Mouse (Mus musculus): ENCODE results near the gene Krtap12-1. TPM values are rescaled to one million over a fixed set of nuclear protein-coding genes. Genes with fewer than 3 reads are reported as not detected.

Gene Krtap12-1
- total and polyA plus RNA-seq, 3 experiments, result not detected

Other genes starting within 250 kb of the Krtap12-1 start
Only the 30 nearest of the 31 such genes appear.
- 54.9 and 70.6 TPM in 2 replicates for gene Fam207a, start 204.8 kb upstream of the Krtap12-1 start, total RNA-seq (2012; rRNA removed)
- 10 to 100 TPM in 1 of 2 experiments, not detected in 1; 74.0 TPM for gene Fam207a, start 204.8 kb upstream of the Krtap12-1 start, polyA plus RNA-seq (2012; ENCODE audit: insufficient read depth in 1 of 2, insufficient read length in 2 of 2, low read depth in 1 of 2, low replicate concordance in 2 of 2, missing spikeins in 1 of 2)
- gene Itgb2, start 190.3 kb upstream of the Krtap12-1 start, total RNA-seq (2012; rRNA removed), result 36.7 and 36.9 TPM in 2 replicates
- gene Itgb2, start 190.3 kb upstream of the Krtap12-1 start, polyA plus RNA-seq (2012; ENCODE audit: insufficient read depth in 1 of 2, insufficient read length in 2 of 2, low read depth in 1 of 2, low replicate concordance in 2 of 2, missing spikeins in 1 of 2), result 10 to 100 TPM in 1 of 2 experiments, not detected in 1; 45.8 TPM
- gene Pttg1ip, start 138.9 kb upstream of the Krtap12-1 start, total RNA-seq (2012; rRNA removed), result 41.1 and 50.4 TPM in 2 replicates
- gene Pttg1ip, start 138.9 kb upstream of the Krtap12-1 start, polyA plus RNA-seq (2012; ENCODE audit: insufficient read depth in 1 of 2, insufficient read length in 2 of 2, low read depth in 1 of 2, low replicate concordance in 2 of 2, missing spikeins in 1 of 2), result 10 to 100 TPM in 1 of 2 experiments, not detected in 1; 53.1 TPM
- gene Sumo3, start 114.5 kb upstream of the Krtap12-1 start, total RNA-seq (2012; rRNA removed), result 145 and 151 TPM in 2 replicates
- gene Sumo3, start 114.5 kb upstream of the Krtap12-1 start, polyA plus RNA-seq (2012; ENCODE audit: insufficient read depth in 1 of 2, insufficient read length in 2 of 2, low read depth in 1 of 2, low replicate concordance in 2 of 2, missing spikeins in 1 of 2), result 100 to 1,000 TPM in 1 of 2 experiments, not detected in 1; 342 TPM
- gene Gm49325, start 114.4 kb upstream of the Krtap12-1 start, total RNA-seq (2012; rRNA removed), result 3.5 and 3.7 TPM in 2 replicates
- gene Gm49325, start 114.4 kb upstream of the Krtap12-1 start, polyA plus RNA-seq (2012; ENCODE audit: insufficient read depth in 1 of 2, insufficient read length in 2 of 2, low read depth in 1 of 2, low replicate concordance in 2 of 2, missing spikeins in 1 of 2), result 1 to 10 TPM in 1 of 2 experiments, not detected in 1; 1.0 TPM
- 55.2 and 62.4 TPM in 2 replicates for gene Ube2g2, start 98.3 kb upstream of the Krtap12-1 start, total RNA-seq (2012; rRNA removed)
- gene Ube2g2, start 98.3 kb upstream of the Krtap12-1 start, polyA plus RNA-seq (2012; ENCODE audit: insufficient read depth in 1 of 2, insufficient read length in 2 of 2, low read depth in 1 of 2, low replicate concordance in 2 of 2, missing spikeins in 1 of 2), result 100 to 1,000 TPM in 1 of 2 experiments, not detected in 1; 112 TPM
- 1.2 and 1.8 TPM in 2 replicates for gene Tspear, start 34.0 kb upstream of the Krtap12-1 start, total RNA-seq (2012; rRNA removed)
- gene Tspear, start 34.0 kb upstream of the Krtap12-1 start, polyA plus RNA-seq (2012; ENCODE audit: insufficient read depth in 1 of 2, insufficient read length in 2 of 2, low read depth in 1 of 2, low replicate concordance in 2 of 2, missing spikeins in 1 of 2), result 1 to 10 TPM in 1 of 2 experiments, not detected in 1; 3.8 TPM
- gene Gm19402, start 29.8 kb upstream of the Krtap12-1 start, total RNA-seq (2012; rRNA removed), result not detected in 2 replicates
- gene Gm19402, start 29.8 kb upstream of the Krtap12-1 start, polyA plus RNA-seq (2012; ENCODE audit: insufficient read depth in 1 of 2, insufficient read length in 2 of 2, low read depth in 1 of 2, low replicate concordance in 2 of 2, missing spikeins in 1 of 2), result not detected
- gene Gm9508, start 23.4 kb upstream of the Krtap12-1 start, total RNA-seq (2012; rRNA removed), result not detected in 2 replicates
- gene Gm9508, start 23.4 kb upstream of the Krtap12-1 start, polyA plus RNA-seq (2012; ENCODE audit: insufficient read depth in 1 of 2, insufficient read length in 2 of 2, low read depth in 1 of 2, low replicate concordance in 2 of 2, missing spikeins in 1 of 2), result not detected
- gene Gm10272, start 14.0 kb upstream of the Krtap12-1 start, total RNA-seq (2012; rRNA removed), result not detected in 2 replicates
- gene Gm10272, start 14.0 kb upstream of the Krtap12-1 start, polyA plus RNA-seq (2012; ENCODE audit: insufficient read depth in 1 of 2, insufficient read length in 2 of 2, low read depth in 1 of 2, low replicate concordance in 2 of 2, missing spikeins in 1 of 2), result not detected
- gene Gm10024, start 9.1 kb upstream of the Krtap12-1 start, total RNA-seq (2012; rRNA removed), result not detected in 2 replicates
- gene Gm10024, start 9.1 kb upstream of the Krtap12-1 start, polyA plus RNA-seq (2012; ENCODE audit: insufficient read depth in 1 of 2, insufficient read length in 2 of 2, low read depth in 1 of 2, low replicate concordance in 2 of 2, missing spikeins in 1 of 2), result not detected
- gene Gm10142, start 4.8 kb upstream of the Krtap12-1 start, total RNA-seq (2012; rRNA removed), result not detected in 2 replicates
- gene Gm10142, start 4.8 kb upstream of the Krtap12-1 start, polyA plus RNA-seq (2012; ENCODE audit: insufficient read depth in 1 of 2, insufficient read length in 2 of 2, low read depth in 1 of 2, low replicate concordance in 2 of 2, missing spikeins in 1 of 2), result not detected
- not detected in 2 replicates for gene Gm10100, start 5.9 kb downstream of the Krtap12-1 start, total RNA-seq (2012; rRNA removed)
- gene Gm10100, start 5.9 kb downstream of the Krtap12-1 start, polyA plus RNA-seq (2012; ENCODE audit: insufficient read depth in 1 of 2, insufficient read length in 2 of 2, low read depth in 1 of 2, low replicate concordance in 2 of 2, missing spikeins in 1 of 2), result not detected
- not detected in 2 replicates for gene Gm18596, start 22.0 kb downstream of the Krtap12-1 start, total RNA-seq (2012; rRNA removed)
- gene Gm18596, start 22.0 kb downstream of the Krtap12-1 start, polyA plus RNA-seq (2012; ENCODE audit: insufficient read depth in 1 of 2, insufficient read length in 2 of 2, low read depth in 1 of 2, low replicate concordance in 2 of 2, missing spikeins in 1 of 2), result not detected
- not detected in 2 replicates for gene Gm9736, start 30.8 kb downstream of the Krtap12-1 start, total RNA-seq (2012; rRNA removed)
- not detected for gene Gm9736, start 30.8 kb downstream of the Krtap12-1 start, polyA plus RNA-seq (2012; ENCODE audit: insufficient read depth in 1 of 2, insufficient read length in 2 of 2, low read depth in 1 of 2, low replicate concordance in 2 of 2, missing spikeins in 1 of 2)
- not detected in 2 replicates for gene Gm3233, start 39.1 kb downstream of the Krtap12-1 start, total RNA-seq (2012; rRNA removed)
- not detected for gene Gm3233, start 39.1 kb downstream of the Krtap12-1 start, polyA plus RNA-seq (2012; ENCODE audit: insufficient read depth in 1 of 2, insufficient read length in 2 of 2, low read depth in 1 of 2, low replicate concordance in 2 of 2, missing spikeins in 1 of 2)
- gene Gm3238, start 50.7 kb downstream of the Krtap12-1 start, total RNA-seq (2012; rRNA removed), result not detected in 2 replicates
- gene Gm3238, start 50.7 kb downstream of the Krtap12-1 start, polyA plus RNA-seq (2012; ENCODE audit: insufficient read depth in 1 of 2, insufficient read length in 2 of 2, low read depth in 1 of 2, low replicate concordance in 2 of 2, missing spikeins in 1 of 2), result not detected
- not detected in 2 replicates for gene Gm7138, start 56.3 kb downstream of the Krtap12-1 start, total RNA-seq (2012; rRNA removed)
- not detected for gene Gm7138, start 56.3 kb downstream of the Krtap12-1 start, polyA plus RNA-seq (2012; ENCODE audit: insufficient read depth in 1 of 2, insufficient read length in 2 of 2, low read depth in 1 of 2, low replicate concordance in 2 of 2, missing spikeins in 1 of 2)
- gene Gm3250, start 61.9 kb downstream of the Krtap12-1 start, total RNA-seq (2012; rRNA removed), result not detected in 2 replicates
- not detected for gene Gm3250, start 61.9 kb downstream of the Krtap12-1 start, polyA plus RNA-seq (2012; ENCODE audit: insufficient read depth in 1 of 2, insufficient read length in 2 of 2, low read depth in 1 of 2, low replicate concordance in 2 of 2, missing spikeins in 1 of 2)
- gene Gm7137, start 67.6 kb downstream of the Krtap12-1 start, total RNA-seq (2012; rRNA removed), result not detected in 2 replicates
- not detected for gene Gm7137, start 67.6 kb downstream of the Krtap12-1 start, polyA plus RNA-seq (2012; ENCODE audit: insufficient read depth in 1 of 2, insufficient read length in 2 of 2, low read depth in 1 of 2, low replicate concordance in 2 of 2, missing spikeins in 1 of 2)
- not detected in 2 replicates for gene Gm9639, start 74.5 kb downstream of the Krtap12-1 start, total RNA-seq (2012; rRNA removed)
- not detected for gene Gm9639, start 74.5 kb downstream of the Krtap12-1 start, polyA plus RNA-seq (2012; ENCODE audit: insufficient read depth in 1 of 2, insufficient read length in 2 of 2, low read depth in 1 of 2, low replicate concordance in 2 of 2, missing spikeins in 1 of 2)
- gene Gm19668, start 78.5 kb downstream of the Krtap12-1 start, total RNA-seq (2012; rRNA removed), result not detected in 2 replicates
- gene Gm19668, start 78.5 kb downstream of the Krtap12-1 start, polyA plus RNA-seq (2012; ENCODE audit: insufficient read depth in 1 of 2, insufficient read length in 2 of 2, low read depth in 1 of 2, low replicate concordance in 2 of 2, missing spikeins in 1 of 2), result not detected
- not detected in 2 replicates for gene Gm9507, start 91.2 kb downstream of the Krtap12-1 start, total RNA-seq (2012; rRNA removed)
- not detected for gene Gm9507, start 91.2 kb downstream of the Krtap12-1 start, polyA plus RNA-seq (2012; ENCODE audit: insufficient read depth in 1 of 2, insufficient read length in 2 of 2, low read depth in 1 of 2, low replicate concordance in 2 of 2, missing spikeins in 1 of 2)
- gene Gm2696, start 94.1 kb downstream of the Krtap12-1 start, total RNA-seq (2012; rRNA removed), result not detected in 2 replicates
- gene Gm2696, start 94.1 kb downstream of the Krtap12-1 start, polyA plus RNA-seq (2012; ENCODE audit: insufficient read depth in 1 of 2, insufficient read length in 2 of 2, low read depth in 1 of 2, low replicate concordance in 2 of 2, missing spikeins in 1 of 2), result not detected
- gene Krtap10-4, start 106.5 kb downstream of the Krtap12-1 start, total RNA-seq (2012; rRNA removed), result not detected in 2 replicates
- gene Krtap10-4, start 106.5 kb downstream of the Krtap12-1 start, polyA plus RNA-seq (2012; ENCODE audit: insufficient read depth in 1 of 2, insufficient read length in 2 of 2, low read depth in 1 of 2, low replicate concordance in 2 of 2, missing spikeins in 1 of 2), result not detected
- not detected in 2 replicates for gene Krtap10-10, start 115.3 kb downstream of the Krtap12-1 start, total RNA-seq (2012; rRNA removed)
- gene Krtap10-10, start 115.3 kb downstream of the Krtap12-1 start, polyA plus RNA-seq (2012; ENCODE audit: insufficient read depth in 1 of 2, insufficient read length in 2 of 2, low read depth in 1 of 2, low replicate concordance in 2 of 2, missing spikeins in 1 of 2), result not detected
- gene Gm36176, start 126.2 kb downstream of the Krtap12-1 start, total RNA-seq (2012; rRNA removed), result not detected in 2 replicates
- gene Gm36176, start 126.2 kb downstream of the Krtap12-1 start, polyA plus RNA-seq (2012; ENCODE audit: insufficient read depth in 1 of 2, insufficient read length in 2 of 2, low read depth in 1 of 2, low replicate concordance in 2 of 2, missing spikeins in 1 of 2), result not detected
- not detected in 2 replicates for gene Gm10318, start 132.3 kb downstream of the Krtap12-1 start, total RNA-seq (2012; rRNA removed)
- not detected for gene Gm10318, start 132.3 kb downstream of the Krtap12-1 start, polyA plus RNA-seq (2012; ENCODE audit: insufficient read depth in 1 of 2, insufficient read length in 2 of 2, low read depth in 1 of 2, low replicate concordance in 2 of 2, missing spikeins in 1 of 2)
- gene Gm3285, start 141.4 kb downstream of the Krtap12-1 start, total RNA-seq (2012; rRNA removed), result not detected in 2 replicates
- not detected for gene Gm3285, start 141.4 kb downstream of the Krtap12-1 start, polyA plus RNA-seq (2012; ENCODE audit: insufficient read depth in 1 of 2, insufficient read length in 2 of 2, low read depth in 1 of 2, low replicate concordance in 2 of 2, missing spikeins in 1 of 2)
- 0.10 and 0.15 TPM in 2 replicates for gene Lrrc3, start 181.9 kb downstream of the Krtap12-1 start, total RNA-seq (2012; rRNA removed)
- gene Lrrc3, start 181.9 kb downstream of the Krtap12-1 start, polyA plus RNA-seq (2012; ENCODE audit: insufficient read depth in 1 of 2, insufficient read length in 2 of 2, low read depth in 1 of 2, low replicate concordance in 2 of 2, missing spikeins in 1 of 2), result under 1 TPM in 1 of 2 experiments, not detected in 1; 0.74 TPM